Mouse (Mus musculus): ENCODE measurements at regions not wholly inside any gene's neighbourhood (a gene's known extent, or its start where the extent isn't known, plus 50 kb on each side); places are given as distances from the start of the nearest gene placed in this dataset.

- TF ChIP-seq CTCF (IDR thresholded peaks at IDR 0.05; ENCODE audit: low read depth) (no peak), EP300 (optimal IDR thresholded peaks at IDR 0.05) (no peak)
These were observed 997.7 kb upstream of the Ncam2 start for GRCm38 (mm10) chr16:80202811-80203210.

All from stomach, postnatal 0 days (tissue).